Mouse (Mus musculus): ENCODE data around the gene Gm44965. TPM values are rescaled to one million over a fixed set of nuclear protein-coding genes. Genes with fewer than 3 reads are reported as not detected.
A peak's percentile ranks its signal among the peaks of the same experiment; 100 is the strongest.

Gm44965 gene
- polyA plus RNA-seq, 1 experiment from 2014 or later: 1.2 TPM

- Histone ChIP-seq H3K4me1 (replicated peaks) (peaks cover 22% of the 10 kb centered on the region), H3K4me3 (no peak overlapping the region), H3K36me3 (no peaks in the 10 kb centered on the region), H3K9me3 (no peaks in the 10 kb centered on the region), H3K27ac (no peak overlapping the region), H3K27me3 (ENCODE audit: insufficient read depth, poor library complexity, severe bottlenecking) (no peaks in the 10 kb centered on the region)
- DNase-seq (ENCODE audit: low spot score): no peak
- WGBS: 59% methylated on average over 6 of the region's 6 CpGs
These were observed 44.2 kb downstream of the Gm44965 start for GRCm38 (mm10) chr6:48637811-48638500.

DNA sequence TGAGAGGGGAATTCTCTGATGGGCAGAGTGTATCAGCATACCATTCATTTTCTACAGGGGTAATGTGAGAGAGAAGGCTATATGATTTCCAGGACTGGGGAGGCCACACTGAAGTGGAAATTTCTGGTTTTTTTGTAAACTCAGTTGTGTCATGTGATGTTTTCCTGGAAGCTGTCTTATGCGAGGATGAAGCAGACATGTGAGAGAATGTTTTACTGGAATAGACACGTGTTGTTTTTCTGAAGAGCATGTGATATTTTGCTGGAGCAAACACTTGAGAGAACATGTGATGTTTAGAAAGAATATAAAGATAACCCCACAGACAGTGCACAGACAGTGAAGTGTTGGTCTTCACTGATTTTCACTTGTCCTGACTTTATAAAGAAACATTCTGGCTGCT lies 44.8 kb downstream of the Gm44965 start:
- no peaks in the 10 kb centered on the region for H3K36me3 ChIP-seq
- DNase-seq (ENCODE audit: low spot score): no peak
- H3K4me3 ChIP-seq: no peak overlapping the region
- H3K27me3 ChIP-seq (ENCODE audit: insufficient read depth, poor library complexity, severe bottlenecking): no peaks in the 10 kb centered on the region
- WGBS: 75% methylated on average over 2 of the region's 2 CpGs
- peaks cover 22% of the 10 kb centered on the region for H3K4me1 ChIP-seq (replicated peaks)
- no peaks in the 10 kb centered on the region for H3K9me3 ChIP-seq
- no peak overlapping the region for H3K27ac ChIP-seq

- Histone ChIP-seq H3K36me3 (no peaks in the 10 kb centered on the region), H3K9me3 (no peaks in the 10 kb centered on the region), H3K4me1 (replicated peaks) (peaks cover 19% of the 10 kb centered on the region), H3K4me3 (no peak overlapping the region), H3K27ac (no peak overlapping the region), H3K27me3 (ENCODE audit: insufficient read depth, poor library complexity, severe bottlenecking) (peaks cover 6% of the 10 kb centered on the region; the same call in 1 of the 2 replicates)
- DNase-seq (ENCODE audit: low spot score): no peak
- 80% methylated on average over 6 of the region's 6 CpGs for WGBS
These were observed 47.6 kb downstream of the Gm44965 start for GRCm38 (mm10) chr6:48641391-48641790.

DNA sequence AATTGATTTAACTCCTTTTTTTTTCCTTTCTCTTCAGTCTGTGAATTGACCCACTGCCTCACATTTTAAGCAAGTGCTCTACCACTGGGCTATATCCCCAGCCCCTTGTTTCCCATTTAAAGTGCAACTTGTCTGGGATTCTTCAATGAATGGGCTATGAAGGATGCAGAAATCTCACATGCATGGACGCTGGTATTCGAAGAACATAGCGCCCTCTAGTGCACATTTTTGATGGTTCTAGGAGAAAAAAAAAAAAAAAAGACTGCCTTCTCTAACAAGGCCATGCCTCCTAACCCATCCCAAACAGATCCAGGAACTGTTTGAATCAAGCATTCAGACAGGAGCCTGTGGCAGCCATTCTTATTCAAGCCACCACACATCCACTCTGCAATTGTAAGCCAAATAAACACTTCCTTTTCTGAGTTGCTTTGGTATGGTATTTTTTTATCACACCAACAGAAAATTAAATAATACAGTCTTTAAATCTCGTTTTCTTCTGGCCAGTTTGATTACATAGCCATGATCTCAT lies 49.1 kb downstream of the Gm44965 start:
- no peaks in the 10 kb centered on the region for H3K36me3 ChIP-seq
- H3K27me3 ChIP-seq (ENCODE audit: insufficient read depth, poor library complexity, severe bottlenecking): peaks cover 6% of the 10 kb centered on the region; the same call in 1 of the 2 replicates
- DNase-seq (ENCODE audit: low spot score): no peak
- WGBS: 27% methylated on average over 4 of the region's 4 CpGs
- H3K4me1 ChIP-seq (replicated peaks): peaks cover 5% of the 10 kb centered on the region; the same call in 1 of the 2 replicates
- no peak overlapping the region for H3K4me3 ChIP-seq
- no peak overlapping the region for H3K27ac ChIP-seq
- H3K9me3 ChIP-seq: no peaks in the 10 kb centered on the region

- Histone ChIP-seq H3K9me3 (no peaks in the 10 kb centered on the region), H3K36me3 (no peaks in the 10 kb centered on the region)
- 17% methylated on average over 12 of the region's 12 CpGs for WGBS
These were observed 52.0 kb downstream of the Gm44965 start for GRCm38 (mm10) chr6:48645660-48646308.

DNA sequence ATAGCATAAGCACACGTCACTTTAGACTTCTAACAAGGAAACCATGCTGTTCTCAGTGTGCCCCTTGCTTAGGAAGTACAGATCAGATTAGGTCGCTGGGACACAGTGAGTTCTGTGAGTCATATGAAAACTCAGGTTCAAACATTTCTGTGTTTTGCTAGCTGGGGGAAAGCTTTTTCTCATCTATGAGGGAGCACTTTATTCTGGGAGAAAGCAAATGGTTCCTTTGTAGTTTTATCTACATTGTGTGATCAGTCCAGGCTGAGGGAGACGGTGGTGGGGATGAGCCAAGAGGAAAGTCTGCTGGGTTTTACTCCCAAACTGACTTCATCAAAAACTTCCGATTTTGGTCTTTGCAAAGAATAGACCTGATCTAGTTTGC lies 52.6 kb downstream of the Gm44965 start:
- no peaks in the 10 kb centered on the region for H3K36me3 ChIP-seq
- no peaks in the 10 kb centered on the region for H3K9me3 ChIP-seq
- peaks cover 6% of the 10 kb centered on the region; the same call in 1 of the 2 replicates for H3K27me3 ChIP-seq (ENCODE audit: insufficient read depth, poor library complexity, severe bottlenecking)
- H3K4me3 ChIP-seq: no peak overlapping the region
- WGBS: 88% methylated on average over 4 of the region's 4 CpGs
- H3K27ac ChIP-seq: no peak overlapping the region
- H3K4me1 ChIP-seq (replicated peaks): no peaks in the 10 kb centered on the region
- no peak for DNase-seq (ENCODE audit: low spot score)

More at GRCm38 (mm10) chr6:48645660-48646308, 52.0 kb downstream of the Gm44965 start:
- peaks cover 6% of the 10 kb centered on the region; the same call in 1 of the 2 replicates for H3K27me3 ChIP-seq (ENCODE audit: insufficient read depth, poor library complexity, severe bottlenecking)
- DNase-seq (ENCODE audit: low spot score): peak; percentile 70
- H3K27ac ChIP-seq: no peak overlapping the region
- H3K4me3 ChIP-seq: no peak overlapping the region
- H3K4me1 ChIP-seq (replicated peaks): no peaks in the 10 kb centered on the region

DNA sequence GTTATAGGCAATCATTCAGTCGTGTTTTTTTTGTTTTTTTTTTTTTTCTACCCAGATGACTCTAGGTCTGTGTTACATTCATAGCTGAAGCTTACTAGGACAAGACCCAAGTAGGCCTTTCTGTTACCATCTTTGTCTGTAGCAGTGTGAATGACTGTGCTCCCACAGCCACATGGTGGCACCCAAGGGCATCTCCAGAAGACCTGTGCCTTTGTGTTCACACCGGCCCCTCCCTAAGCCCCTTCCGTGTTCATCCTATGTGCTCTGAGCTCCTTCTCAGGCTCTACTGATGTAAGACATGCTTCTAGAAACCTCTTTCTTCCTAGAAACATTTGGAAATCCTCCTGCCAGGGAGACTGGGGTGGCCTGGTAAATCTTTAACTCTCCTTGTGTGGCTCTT lies 53.3 kb downstream of the Gm44965 start, which contains the start of gene Gimap8:
Gimap8 (plus strand) TSS at position 240 of the 400 bp plus-strand sequence.
- H3K4me3 ChIP-seq: no peak within 1 kb of the TSS
- H3K27ac ChIP-seq: 0 out of 2 replicates have a peak within 1 kb of the TSS, but pooled peaks have one; percentile 29
- no peaks in the 10 kb centered on the region for H3K4me1 ChIP-seq (replicated peaks)
- no peaks in the 10 kb centered on the region for H3K9me3 ChIP-seq
- peaks cover 6% of the 10 kb centered on the region; the same call in 1 of the 2 replicates for H3K27me3 ChIP-seq (ENCODE audit: insufficient read depth, poor library complexity, severe bottlenecking)
- no peak for DNase-seq (ENCODE audit: low spot score)
- WGBS: 56% methylated on average over 3 of the region's 3 CpGs
- H3K36me3 ChIP-seq: no peaks in the 10 kb centered on the region

GRCm38 (mm10) chr6:48647611-48648010 lies 53.9 kb downstream of the Gm44965 start:
- Histone ChIP-seq H3K36me3 (no peaks in the 10 kb centered on the region), H3K4me1 (replicated peaks) (no peaks in the 10 kb centered on the region), H3K4me3 (no peak overlapping the region), H3K9me3 (no peaks in the 10 kb centered on the region), H3K27ac (0 out of 2 replicates have a peak overlapping the region, but pooled peaks have one; percentile 29), H3K27me3 (ENCODE audit: insufficient read depth, poor library complexity, severe bottlenecking) (peaks cover 6% of the 10 kb centered on the region; the same call in 1 of the 2 replicates)
- DNase-seq (ENCODE audit: low spot score): no peak
- WGBS: 93% methylated on average over 2 of the region's 2 CpGs

DNA sequence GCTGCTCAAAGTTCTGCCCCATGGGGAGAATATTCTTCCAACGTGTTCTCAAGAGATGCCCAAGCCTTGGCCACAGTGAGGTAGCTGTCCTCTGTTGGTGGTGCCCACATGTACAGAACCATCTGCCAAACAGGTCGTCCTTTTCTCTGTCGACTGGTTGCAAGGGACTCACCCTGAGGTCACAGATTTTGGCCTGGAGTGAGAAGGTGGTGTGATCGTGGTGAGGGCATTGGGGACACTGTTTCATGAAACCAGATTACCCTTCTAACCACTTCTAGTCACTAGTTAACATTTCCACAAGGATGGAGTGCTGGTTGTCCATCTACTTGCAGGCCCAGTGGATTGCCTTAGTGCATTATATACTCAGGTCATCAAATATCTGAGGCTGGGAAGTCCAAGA lies 55.0 kb downstream of the Gm44965 start:
- no peaks in the 10 kb centered on the region for H3K36me3 ChIP-seq
- no peak overlapping the region for H3K27ac ChIP-seq
- H3K4me1 ChIP-seq (replicated peaks): no peaks in the 10 kb centered on the region
- no peak overlapping the region for H3K4me3 ChIP-seq
- no peaks in the 10 kb centered on the region for H3K9me3 ChIP-seq
- H3K27me3 ChIP-seq (ENCODE audit: insufficient read depth, poor library complexity, severe bottlenecking): peaks cover 6% of the 10 kb centered on the region; the same call in 1 of the 2 replicates
- 83% methylated on average over 4 of the region's 4 CpGs for WGBS
- DNase-seq (ENCODE audit: low spot score): no peak

DNA sequence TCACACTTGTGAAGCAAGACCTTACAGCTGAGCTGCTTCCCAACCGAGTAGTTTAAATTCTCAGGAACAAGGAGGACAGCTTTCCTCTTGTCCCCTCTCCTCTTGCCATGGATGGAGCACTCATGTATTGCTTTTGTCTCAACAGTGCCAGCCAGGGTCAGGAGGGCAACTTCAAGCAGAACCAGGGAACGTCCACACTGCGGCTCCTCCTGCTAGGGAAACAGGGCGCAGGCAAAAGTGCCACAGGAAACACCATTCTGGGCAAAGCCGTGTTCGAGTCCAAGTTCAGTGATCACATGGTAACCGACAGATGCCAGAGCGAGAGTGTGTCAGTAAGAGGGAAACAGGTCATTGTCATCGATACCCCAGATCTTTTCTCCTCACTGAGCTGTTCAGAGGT lies 56.3 kb downstream of the Gm44965 start:
- 88% methylated on average over 9 of the region's 9 CpGs for WGBS
- no peaks in the 10 kb centered on the region for H3K36me3 ChIP-seq
- no peaks in the 10 kb centered on the region for H3K4me1 ChIP-seq (replicated peaks)
- DNase-seq (ENCODE audit: low spot score): no peak
- peaks cover 3% of the 10 kb centered on the region; the same call in 1 of the 2 replicates for H3K27me3 ChIP-seq (ENCODE audit: insufficient read depth, poor library complexity, severe bottlenecking)
- no peaks in the 10 kb centered on the region for H3K9me3 ChIP-seq
- no peak overlapping the region for H3K27ac ChIP-seq
- no peak overlapping the region for H3K4me3 ChIP-seq

DNA sequence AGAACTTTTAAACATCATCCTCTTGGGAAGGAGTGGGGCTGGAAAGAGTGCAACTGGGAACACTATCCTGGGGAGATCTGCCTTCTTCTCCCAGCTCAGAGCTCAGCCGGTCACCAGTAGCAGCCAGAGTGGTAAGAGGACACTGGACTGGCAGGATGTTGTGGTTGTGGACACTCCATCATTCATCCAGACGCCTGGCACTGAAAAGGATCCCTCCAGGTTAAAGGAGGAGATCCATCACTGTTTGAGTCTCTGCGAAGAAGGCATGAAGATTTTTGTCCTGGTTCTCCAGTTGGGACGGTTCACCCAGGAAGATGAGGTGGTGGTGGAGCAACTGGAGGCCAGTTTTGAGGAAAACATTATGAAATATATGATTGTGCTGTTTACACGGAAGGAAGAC lies 65.0 kb downstream of the Gm44965 start:
- no peaks in the 10 kb centered on the region for H3K36me3 ChIP-seq
- no peaks in the 10 kb centered on the region for H3K4me1 ChIP-seq (replicated peaks)
- no peaks in the 10 kb centered on the region for H3K9me3 ChIP-seq
- H3K27me3 ChIP-seq (ENCODE audit: insufficient read depth, poor library complexity, severe bottlenecking): no peaks in the 10 kb centered on the region
- H3K4me3 ChIP-seq: no peak overlapping the region
- H3K27ac ChIP-seq: no peak overlapping the region
- WGBS: 80% methylated on average over 5 of the region's 5 CpGs
- no peak for DNase-seq (ENCODE audit: low spot score)

DNA sequence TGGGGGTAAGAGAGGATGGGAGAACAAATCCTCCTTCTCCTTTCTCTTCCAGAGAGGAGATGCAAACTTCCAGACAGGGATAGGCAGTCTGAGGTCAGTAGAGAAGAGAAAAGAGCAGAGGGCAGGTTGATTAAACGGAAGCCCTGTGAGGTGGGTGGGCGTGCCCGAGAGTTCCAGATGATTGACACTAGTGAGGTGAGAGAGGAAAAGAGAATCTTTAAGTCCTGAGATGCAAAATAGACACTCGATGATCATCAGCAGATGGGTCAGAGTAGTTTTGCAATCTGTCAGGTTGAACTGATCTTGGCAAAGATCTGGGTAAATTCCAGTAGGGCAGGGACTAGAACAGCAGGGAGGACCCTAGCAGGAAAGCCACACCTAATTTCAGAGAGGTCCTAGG lies 71.0 kb downstream of the Gm44965 start:
- Histone ChIP-seq H3K36me3 (no peaks in the 10 kb centered on the region), H3K27ac (no peak overlapping the region), H3K9me3 (no peaks in the 10 kb centered on the region), H3K4me3 (no peak overlapping the region), H3K4me1 (replicated peaks) (no peaks in the 10 kb centered on the region), H3K27me3 (ENCODE audit: insufficient read depth, poor library complexity, severe bottlenecking) (no peaks in the 10 kb centered on the region)
- DNase-seq (ENCODE audit: low spot score): no peak
- 76% methylated on average over 4 of the region's 4 CpGs for WGBS

- WGBS: 89% methylated on average over 9 of the region's 9 CpGs
- no peaks in the 10 kb centered on the region for H3K27me3 ChIP-seq (ENCODE audit: insufficient read depth, poor library complexity, severe bottlenecking)
- H3K4me3 ChIP-seq: no peak overlapping the region
These were observed 71.7 kb downstream of the Gm44965 start for GRCm38 (mm10) chr6:48665471-48665870.

More at GRCm38 (mm10) chr6:48665471-48665870, 71.7 kb downstream of the Gm44965 start:
- H3K4me1 ChIP-seq (replicated peaks): no peaks in the 10 kb centered on the region
- no peak for DNase-seq (ENCODE audit: low spot score)
- H3K9me3 ChIP-seq: no peaks in the 10 kb centered on the region
- H3K36me3 ChIP-seq: no peaks in the 10 kb centered on the region
- H3K27ac ChIP-seq: no peak overlapping the region
